Mouse (Mus musculus) intestine, postnatal 0 days (tissue): ENCODE results near the gene Vsir. TPM values are rescaled to one million over a fixed set of nuclear protein-coding genes. Genes with fewer than 3 reads are reported as not detected.
A peak's percentile ranks its signal among the peaks of the same experiment; 100 is the strongest.

Experiments used
- ATAC-seq: fragments of 200-750 bp; cut with Nextera tagmentation; 2 replicates; pipeline ENCODE4 v1.8.0; 2017; ENCODE audit warnings: mild to moderate bottlenecking, moderate TSS enrichment, moderate library complexity
- H3K27ac ChIP-seq: fragments of 300-500 bp; sonication (generic); 2 replicates; pipeline ENCODE4 v1.5.1; 2014; ENCODE audit warnings: mild to moderate bottlenecking, low read depth, low read length, moderate library complexity
- H3K27me3 ChIP-seq: fragments of 300-500 bp; sonication (generic); replicated peaks from 2 replicates; pipeline ENCODE4 v1.6.1; 2014; ENCODE audit warnings: low read length, mixed read lengths; ENCODE audit not compliant: control insufficient read depth, insufficient read depth
- H3K36me3 ChIP-seq: fragments of 300-500 bp; sonication (generic); 2 replicates; pipeline ENCODE4 v1.6.1; 2014; ENCODE audit warnings: mild to moderate bottlenecking, moderate library complexity; ENCODE audit not compliant: control insufficient read depth, insufficient read depth
- H3K4me1 ChIP-seq: fragments of 300-500 bp; sonication (generic); replicated peaks from 2 replicates; pipeline ENCODE4 v1.6.1; 2014; ENCODE audit warnings: antibody characterized with exemption, low read length, mixed read lengths; ENCODE audit not compliant: control insufficient read depth, insufficient read depth
- H3K4me2 ChIP-seq: fragments of 300-500 bp; sonication (generic); replicated peaks from 2 replicates; pipeline ENCODE4 v1.6.1; 2014; ENCODE audit warnings: low read depth, mild to moderate bottlenecking, moderate library complexity
- H3K4me3 ChIP-seq: fragments of 300-500 bp; sonication (generic); 2 replicates; pipeline ENCODE4 v1.5.1; 2014; ENCODE audit warnings: low read depth, low read length
- H3K9ac ChIP-seq: fragments of 300-500 bp; sonication (generic); 2 replicates; pipeline ENCODE4 v1.6.1; 2014; ENCODE audit warnings: mild to moderate bottlenecking, low read depth, low read length
- H3K9me3 ChIP-seq: fragments of 300-500 bp; sonication (generic); 2 replicates; pipeline ENCODE4 v1.6.1; 2016; ENCODE audit warnings: mixed run types; ENCODE audit not compliant: control insufficient read depth
- CTCF ChIP-seq: sonication (generic); IDR thresholded peaks from 2 replicates; pipeline ENCODE4 v1.5.1; 2016; ENCODE audit warnings: low read depth, mild to moderate bottlenecking, control low read depth, antibody characterized with exemption, moderate library complexity
- WGBS: fragments of 180-500 bp; shearing (Covaris S2); extraction: QIAGEN DNeasy Blood & Tissue Kit; methylation state at CpG from one replicate; pipeline ENCODE4 v1.1.7; 2014; 5-methylcytosine and 5-hydroxymethylcytosine counted together
- polyA plus RNA-seq: library from polyadenylated mRNA; unstranded; fragments of >200 nt; fragmentation: Nextera tagmentation; extraction: Ambion mirVana; gene quantifications from 2 replicates; pipeline ENCODE4 v1.2.1, GENCODE M21; 2015

The Vsir gene
- polyA plus RNA-seq, 1 experiment from 2014 or later, result 9.7 TPM

DNA sequence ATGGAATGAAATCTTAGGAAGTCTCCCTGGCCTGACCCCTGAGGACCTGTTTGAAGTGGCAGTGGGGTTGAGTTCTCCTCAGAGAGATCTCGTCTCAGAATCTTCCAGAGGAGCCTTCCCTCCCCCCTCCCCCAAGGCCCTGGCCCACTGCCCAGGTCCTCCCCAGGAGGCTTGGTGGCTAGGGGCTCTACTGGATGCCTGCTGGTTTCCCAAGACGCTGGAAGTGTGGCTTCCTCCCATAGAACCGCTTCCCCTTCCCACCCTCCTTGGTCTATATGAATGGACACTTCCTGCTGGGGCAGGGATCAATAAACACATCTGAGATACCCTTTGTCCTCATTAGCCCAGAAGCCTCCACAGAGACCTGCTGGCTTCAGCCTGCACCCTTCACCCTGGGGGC, 4.6 kb downstream of the Vsir start:
- Histone ChIP-seq H3K9me3 (no peaks in the 10 kb centered on the region), H3K9ac (peak overlapping the region; percentile 5; the same call in 1 of the 2 replicates), H3K27ac (peak overlapping the region; percentile 82), H3K4me3 (no peak overlapping the region), H3K27me3 (no peaks in the 10 kb centered on the region), H3K36me3 (no peaks in the 10 kb centered on the region; the same call in 1 of the 2 replicates), H3K4me1 (peaks cover 22% of the 10 kb centered on the region), H3K4me2 (peak overlapping the region; percentile 54)
- no peak for TF ChIP-seq CTCF
- peak; percentile 13; the same call in 1 of the 2 replicates for ATAC-seq
- WGBS, result 13% methylated on average over 3 of the region's 3 CpGs

DNA sequence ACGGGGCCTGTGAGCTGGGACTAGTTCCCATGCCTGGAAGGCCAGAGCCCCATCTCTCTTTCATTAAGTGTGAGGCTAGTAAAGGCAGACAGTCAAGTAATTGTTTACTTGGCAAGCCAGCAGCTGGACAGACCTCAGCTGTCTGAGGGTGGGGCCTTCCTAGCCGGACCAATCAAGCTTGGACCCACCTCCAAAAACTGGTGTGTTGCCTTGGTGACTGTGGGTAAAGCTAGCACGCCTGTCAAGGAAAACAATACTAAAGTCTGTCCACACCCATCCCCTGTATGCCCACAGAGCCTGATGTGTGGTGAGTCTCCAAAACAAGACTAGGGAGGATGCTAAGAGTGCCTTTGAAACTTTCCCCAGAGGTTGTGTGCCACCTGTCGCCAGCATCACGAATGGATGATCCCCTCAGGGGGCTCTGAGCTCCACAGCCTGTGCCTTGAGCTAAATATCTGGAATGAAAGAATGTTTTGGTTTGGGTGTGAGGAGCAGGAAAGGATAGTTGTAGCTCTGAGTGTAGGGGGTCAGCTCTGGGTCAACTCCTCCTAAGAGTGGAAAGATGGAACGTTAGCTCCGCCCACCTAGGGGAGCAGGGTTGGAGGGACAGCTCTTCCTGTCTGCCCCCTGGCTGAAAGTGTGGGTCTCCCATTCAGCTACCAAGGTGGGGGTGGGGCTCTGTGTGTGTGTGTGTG, 5.3 kb downstream of the Vsir start:
- peak overlapping the region; percentile 54 for H3K4me2 ChIP-seq
- ATAC-seq, result peak; percentile 66
- H3K9ac ChIP-seq, result no peak overlapping the region
- no peaks in the 10 kb centered on the region; the same call in 1 of the 2 replicates for H3K36me3 ChIP-seq
- H3K4me1 ChIP-seq, result peaks cover 22% of the 10 kb centered on the region
- no peaks in the 10 kb centered on the region for H3K27me3 ChIP-seq
- peak; percentile 50 for TF ChIP-seq CTCF
- H3K4me3 ChIP-seq, result no peak overlapping the region
- peak overlapping the region; percentile 82 for H3K27ac ChIP-seq
- WGBS, result 16% methylated on average over 7 of the region's 7 CpGs
- no peaks in the 10 kb centered on the region for H3K9me3 ChIP-seq

DNA sequence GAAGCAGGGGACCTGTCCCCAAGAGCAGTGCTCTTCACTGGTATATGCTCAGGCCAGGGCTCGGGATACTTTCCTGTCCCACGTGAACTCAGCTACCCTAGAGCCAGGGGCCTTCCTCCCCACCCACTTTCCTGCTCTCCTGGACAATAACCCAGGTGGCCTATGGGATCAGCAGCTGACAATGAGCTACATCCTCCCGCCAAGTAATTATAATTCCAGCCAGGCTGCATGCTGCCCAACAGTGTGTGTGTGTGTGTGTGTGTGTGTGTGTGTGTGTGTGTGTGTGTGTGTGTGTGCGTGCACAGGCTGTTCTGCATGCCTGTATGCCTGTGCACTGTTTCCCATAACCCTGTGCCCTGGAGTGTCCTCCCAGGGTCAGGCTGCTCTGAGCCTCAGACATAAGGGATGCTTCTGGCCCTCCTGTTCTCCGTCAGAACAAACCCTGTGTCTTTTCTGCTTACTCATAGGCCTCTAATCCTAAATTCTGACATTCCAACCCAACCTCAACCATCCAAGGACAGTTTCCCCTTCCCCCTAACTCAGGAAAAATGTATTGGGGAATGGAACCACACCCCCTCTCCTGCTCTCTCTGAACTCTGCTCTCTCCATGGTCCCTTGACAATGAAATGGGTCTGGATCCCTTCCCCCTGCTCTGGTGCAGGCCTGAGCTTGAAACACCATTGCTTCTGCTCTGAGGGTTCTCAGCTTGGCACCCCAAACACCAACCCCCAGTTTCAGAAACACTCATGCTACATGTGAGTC, 6.8 kb downstream of the Vsir start:
- ATAC-seq, result no peak
- H3K9ac ChIP-seq, result no peak overlapping the region
- H3K4me1 ChIP-seq, result peaks cover 17% of the 10 kb centered on the region; the same call in 1 of the 2 replicates
- WGBS, result 59% methylated on average over 5 of the region's 5 CpGs
- no peak overlapping the region for H3K27ac ChIP-seq
- no peaks in the 10 kb centered on the region for H3K27me3 ChIP-seq
- no peak for TF ChIP-seq CTCF
- H3K4me2 ChIP-seq, result no peak overlapping the region
- no peaks in the 10 kb centered on the region for H3K9me3 ChIP-seq
- H3K4me3 ChIP-seq, result no peak overlapping the region
- peaks cover 5% of the 10 kb centered on the region for H3K36me3 ChIP-seq

DNA sequence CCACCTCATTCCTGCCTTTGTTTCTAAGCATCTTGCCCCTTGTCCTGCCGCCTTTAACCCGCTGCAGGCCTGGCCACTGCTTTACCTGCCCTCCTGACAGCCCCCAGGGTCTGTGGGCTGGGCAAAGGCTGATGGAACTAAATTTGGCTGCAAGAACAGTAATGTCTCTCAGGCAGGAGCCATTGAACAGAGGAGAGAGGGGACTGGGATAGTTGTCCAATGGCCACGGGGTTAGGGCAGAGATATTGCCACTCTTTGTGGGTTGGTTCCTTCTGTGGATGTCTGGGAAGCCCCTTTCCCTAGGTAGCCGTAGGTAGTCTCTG, 7.3 kb downstream of the Vsir start:
- H3K27ac ChIP-seq, result no peak overlapping the region
- no peak overlapping the region for H3K4me2 ChIP-seq
- 89% methylated on average over 4 of the region's 4 CpGs for WGBS

DNA sequence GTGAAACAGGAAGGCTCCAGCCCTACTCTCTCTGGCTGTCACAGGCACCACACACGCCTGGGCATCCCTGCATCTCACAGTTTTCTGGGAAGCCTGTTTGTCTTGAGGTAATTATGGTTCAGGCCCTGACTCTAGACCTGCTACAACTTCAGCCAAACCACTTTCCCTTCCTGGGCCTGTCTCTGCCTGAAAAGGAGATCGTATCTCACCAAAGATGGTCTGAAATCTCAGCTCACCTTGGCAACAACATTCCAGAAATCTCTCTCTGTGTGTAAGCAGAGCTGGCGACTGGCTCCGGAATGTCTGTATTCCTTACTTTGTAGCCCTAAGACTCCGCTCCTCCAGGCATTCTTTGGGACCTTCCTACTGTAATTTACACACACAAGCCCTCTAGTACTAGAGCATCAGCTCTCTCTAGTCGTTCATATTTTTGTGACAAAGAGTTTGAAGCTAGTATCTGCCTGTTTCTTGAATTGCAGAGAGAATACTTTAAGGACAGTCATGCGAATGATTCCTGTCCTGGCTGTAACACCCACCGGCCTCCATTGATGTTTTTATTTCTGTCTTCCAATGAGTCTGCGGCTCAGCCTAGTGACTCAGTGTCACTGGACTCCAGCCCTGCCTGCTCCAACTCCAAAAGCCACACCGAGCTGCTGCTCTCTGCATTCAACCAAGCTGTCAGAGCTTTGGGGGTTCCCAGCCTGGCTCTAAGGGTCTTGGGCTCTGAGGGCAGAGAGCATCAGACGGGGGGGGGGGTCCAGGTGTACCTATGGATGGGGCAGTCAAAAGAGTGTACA, 8.4 kb downstream of the Vsir start:
- no peak for ATAC-seq
- H3K4me2 ChIP-seq, result no peak overlapping the region
- no peaks in the 10 kb centered on the region for H3K27me3 ChIP-seq
- peaks cover 8% of the 10 kb centered on the region; the same call in 1 of the 2 replicates for H3K4me1 ChIP-seq
- H3K9ac ChIP-seq, result no peak overlapping the region
- no peak overlapping the region for H3K27ac ChIP-seq
- no peak for TF ChIP-seq CTCF
- WGBS, result 62% methylated on average over 11 of the region's 11 CpGs
- H3K36me3 ChIP-seq, result peaks cover 19% of the 10 kb centered on the region
- no peaks in the 10 kb centered on the region for H3K9me3 ChIP-seq
- no peak overlapping the region for H3K4me3 ChIP-seq

More for the DNA sequence above, 7.3 kb downstream of the Vsir start:
- no peak for TF ChIP-seq CTCF
- peaks cover 12% of the 10 kb centered on the region; the same call in 1 of the 2 replicates for H3K4me1 ChIP-seq
- no peak for ATAC-seq
- peaks cover 8% of the 10 kb centered on the region for H3K36me3 ChIP-seq
- H3K4me3 ChIP-seq, result no peak overlapping the region
- H3K9ac ChIP-seq, result no peak overlapping the region
- no peaks in the 10 kb centered on the region for H3K27me3 ChIP-seq
- no peaks in the 10 kb centered on the region for H3K9me3 ChIP-seq

DNA sequence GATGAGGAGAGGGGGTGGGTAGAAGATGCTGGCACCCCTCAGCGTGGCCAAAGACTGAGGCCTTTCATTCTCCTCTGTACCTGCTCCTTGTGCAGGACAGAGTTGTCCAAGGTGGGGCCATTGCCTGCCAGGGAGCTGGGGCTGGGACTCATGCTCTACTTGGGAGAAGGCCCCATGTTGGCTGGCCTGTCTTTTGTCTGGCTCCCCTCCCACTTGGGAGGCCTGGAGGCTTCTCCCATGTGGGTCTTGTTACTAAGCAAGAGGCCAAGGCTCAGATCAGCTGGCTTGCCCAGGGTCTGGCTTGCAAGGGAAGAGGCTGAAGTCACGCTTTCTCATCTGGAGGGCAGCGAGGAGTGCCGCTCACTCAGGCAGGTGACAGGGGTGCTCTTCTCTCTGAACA, 10.8 kb downstream of the Vsir start:
- 84% methylated on average over 4 of the region's 4 CpGs for WGBS
- peaks cover 19% of the 10 kb centered on the region for H3K36me3 ChIP-seq
- no peak overlapping the region for H3K9ac ChIP-seq
- no peak overlapping the region for H3K4me2 ChIP-seq
- no peak for TF ChIP-seq CTCF
- 0 out of 2 replicates have a peak, but pooled peaks cover 8% of the 10 kb centered on the region for H3K4me1 ChIP-seq
- H3K4me3 ChIP-seq, result no peak overlapping the region
- H3K27ac ChIP-seq, result no peak overlapping the region
- H3K27me3 ChIP-seq, result no peaks in the 10 kb centered on the region
- no peaks in the 10 kb centered on the region for H3K9me3 ChIP-seq
- no peak for ATAC-seq
